Mouse (Mus musculus) ES-Bruce4 (cell line): ENCODE measurements around the gene Enah. TPM values are rescaled to one million over a fixed set of nuclear protein-coding genes. Genes with fewer than 3 reads are reported as not detected.

ENCODE experiments used
- H3K27ac ChIP-seq: 2 replicates; pipeline ENCODE4 v1.5.1; 2012; ENCODE audit warnings: low read length, inconsistent platforms; ENCODE audit not compliant: insufficient read depth
- H3K27me3 ChIP-seq: 2 replicates; pipeline ENCODE4 v1.6.1; 2012; ENCODE audit warnings: mild to moderate bottlenecking, low read length, inconsistent platforms; ENCODE audit not compliant: control insufficient read depth, poor library complexity, insufficient read depth, severe bottlenecking
- H3K36me3 ChIP-seq: 2 replicates; pipeline ENCODE4 v1.6.1; 2012; ENCODE audit warnings: inconsistent platforms, mild to moderate bottlenecking, low read length, moderate library complexity; ENCODE audit not compliant: control insufficient read depth, poor library complexity, insufficient read depth, severe bottlenecking
- H3K4me1 ChIP-seq: one replicate; pipeline ENCODE4 v1.8.1; 2011; ENCODE audit warnings: low read length; ENCODE audit not compliant: control insufficient read depth, insufficient read depth
- H3K4me3 ChIP-seq: 2 replicates; pipeline ENCODE4 v1.5.1; 2011; ENCODE audit warnings: low read depth, mild to moderate bottlenecking, low read length
- H3K9ac ChIP-seq: 2 replicates; pipeline ENCODE4 v1.6.1; 2012; ENCODE audit warnings: low read depth, mild to moderate bottlenecking, inconsistent platforms; ENCODE audit not compliant: poor library complexity, severe bottlenecking
- H3K9me3 ChIP-seq: replicated peaks from 2 replicates; pipeline ENCODE4 v1.6.1; 2012; ENCODE audit warnings: mild to moderate bottlenecking, low read length, inconsistent platforms; ENCODE audit not compliant: control insufficient read depth, poor library complexity, insufficient read depth, severe bottlenecking
- CTCF ChIP-seq: IDR thresholded peaks from one replicate; pipeline ENCODE4 v1.8.1; 2011; ENCODE audit warnings: low read depth, low read length
- EP300 ChIP-seq: IDR thresholded peaks from 2 replicates; pipeline ENCODE4 v1.6.1; 2011; ENCODE audit warnings: low read depth, low read length; ENCODE audit not compliant: insufficient read depth
- POLR2A ChIP-seq: IDR thresholded peaks from one replicate; pipeline ENCODE4 v1.8.1; 2011; ENCODE audit warnings: low read length; ENCODE audit not compliant: insufficient read depth
- polyA plus RNA-seq: library from polyadenylated mRNA; stranded (reverse); fragments of >200 nt; gene quantifications from 2 replicates; pipeline ENCODE4 v1.2.4, GENCODE M21; 2011; ENCODE audit warnings: low read depth; ENCODE audit not compliant: missing spikeins, insufficient read depth, insufficient read length

The Enah gene
- polyA plus RNA-seq, 1 experiment: 369 TPM

- no peaks in the 10 kb centered on the region for H3K9me3 ChIP-seq
- H3K36me3 ChIP-seq: no peaks in the 10 kb centered on the region
- no peak overlapping the region for H3K4me3 ChIP-seq
- no peaks in the 10 kb centered on the region for H3K27me3 ChIP-seq
- no peak for TF ChIP-seq EP300
- TF ChIP-seq POLR2A: no peak
- H3K4me1 ChIP-seq: peaks cover 4% of the 10 kb centered on the region
- H3K9ac ChIP-seq: peak overlapping the region; percentile 4; the same call in 1 of the 2 replicates
- H3K27ac ChIP-seq: peak overlapping the region; percentile 97
Observed at GRCm38 (mm10) chr1:182031757-182032156, 12.0 kb upstream of the Enah start.

- H3K9me3 ChIP-seq: no peaks in the 10 kb centered on the region
- TF ChIP-seq POLR2A: no peak
- TF ChIP-seq EP300: 0 out of 2 replicates have a peak, but pooled peaks have one; percentile 44
- no peaks in the 10 kb centered on the region for H3K27me3 ChIP-seq
- H3K4me3 ChIP-seq: peak overlapping the region; percentile 3
- peak overlapping the region; percentile 4; the same call in 1 of the 2 replicates for H3K9ac ChIP-seq
- H3K36me3 ChIP-seq: no peaks in the 10 kb centered on the region
- peak overlapping the region; percentile 87 for H3K27ac ChIP-seq
- H3K4me1 ChIP-seq: peaks cover 4% of the 10 kb centered on the region
Observed at GRCm38 (mm10) chr1:182031066-182031465, 11.3 kb upstream of the Enah start.

GRCm38 (mm10) chr1:182029989-182030649 lies 10.3 kb upstream of the Enah start:
- Histone ChIP-seq H3K4me1 (peaks cover 4% of the 10 kb centered on the region), H3K27ac (peak overlapping the region; percentile 87), H3K9me3 (no peaks in the 10 kb centered on the region), H3K27me3 (no peaks in the 10 kb centered on the region), H3K4me3 (peak overlapping the region; percentile 3; the same call in 1 of the 2 replicates), H3K36me3 (no peaks in the 10 kb centered on the region), H3K9ac (no peak overlapping the region)
- TF ChIP-seq CTCF (no peak), EP300 (peak; percentile 97)

GRCm38 (mm10) chr1:182028231-182029210 lies 8.7 kb upstream of the Enah start:
- peak overlapping the region; percentile 40 for H3K4me3 ChIP-seq
- peak overlapping the region; percentile 46 for H3K9ac ChIP-seq
- H3K4me1 ChIP-seq: peaks cover 4% of the 10 kb centered on the region
- H3K9me3 ChIP-seq: no peaks in the 10 kb centered on the region
- H3K27me3 ChIP-seq: no peaks in the 10 kb centered on the region
- peak overlapping the region; percentile 42 for H3K27ac ChIP-seq
- TF ChIP-seq CTCF: no peak
- no peak for TF ChIP-seq EP300
- TF ChIP-seq POLR2A: no peak
- no peaks in the 10 kb centered on the region for H3K36me3 ChIP-seq

GRCm38 (mm10) chr1:182027426-182027979 lies 7.7 kb upstream of the Enah start:
- Histone ChIP-seq H3K4me1 (peaks cover 4% of the 10 kb centered on the region), H3K27ac (no peak overlapping the region), H3K9ac (no peak overlapping the region), H3K9me3 (no peaks in the 10 kb centered on the region), H3K36me3 (no peaks in the 10 kb centered on the region), H3K27me3 (no peaks in the 10 kb centered on the region), H3K4me3 (no peak overlapping the region)
- TF ChIP-seq POLR2A: no peak
- TF ChIP-seq CTCF: no peak
